Mouse (Mus musculus) spleen, adult 12 weeks (tissue): ENCODE data around the gene 4930539E08Rik.

ENCODE experiments used
- DNase-seq: peaks from one replicate; pipeline ENCODE4 v3.0.0; 2022; ENCODE audit warnings: low spot score

4930539E08Rik gene

DNA sequence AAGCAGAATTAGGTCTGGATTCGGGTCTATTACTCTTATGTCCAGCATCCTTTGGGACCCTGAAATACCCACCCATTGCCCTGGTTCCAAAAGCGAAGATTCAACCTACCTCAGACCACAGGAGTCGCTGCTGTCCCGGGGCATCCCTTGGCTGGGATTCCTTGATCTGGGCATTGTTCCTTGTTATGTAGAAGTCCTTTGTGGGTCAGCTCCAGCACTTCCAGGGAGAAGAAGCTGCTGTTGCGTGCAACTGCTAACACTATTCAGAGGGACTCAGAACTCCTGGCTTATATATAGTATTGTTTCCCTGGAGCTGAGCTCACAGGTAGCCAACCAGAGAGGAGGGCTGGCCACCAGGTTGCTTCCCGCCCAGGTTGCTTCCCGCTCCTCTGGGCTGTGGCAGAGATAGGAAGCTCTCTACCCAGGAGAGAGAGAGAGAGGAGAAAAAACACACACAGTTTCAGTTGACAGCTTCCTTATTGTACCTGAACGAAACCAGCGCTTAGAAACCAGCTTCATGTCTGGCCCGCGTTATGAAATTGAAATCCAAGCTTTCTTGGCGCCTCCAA lies at the start of gene 4930539E08Rik:
Gene 4930539E08Rik, minus strand, starts transcription at position 265 of the 569 bp plus-strand sequence.
- DNase-seq = no peak

DNA sequence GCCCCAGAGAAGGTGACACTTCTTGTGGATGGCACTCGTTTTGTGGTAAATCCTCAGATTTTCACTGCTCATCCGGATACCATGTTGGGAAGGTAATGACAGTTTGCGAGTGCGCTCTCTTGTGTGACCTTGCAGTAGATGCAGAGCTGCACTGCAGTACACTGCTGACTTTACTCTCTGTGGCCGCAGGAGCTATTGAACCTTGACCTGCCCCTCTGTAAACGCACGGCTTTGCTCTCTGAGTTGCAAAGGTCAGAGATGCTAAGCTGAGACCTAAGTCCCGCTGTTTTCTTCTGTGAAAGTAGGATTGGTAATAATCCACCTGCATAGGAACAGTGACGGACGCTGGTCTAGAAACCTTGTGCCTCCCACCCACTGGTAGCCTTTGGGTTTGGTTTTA lies 46.5 kb upstream of the 4930539E08Rik start:
- no peak for DNase-seq

DNA sequence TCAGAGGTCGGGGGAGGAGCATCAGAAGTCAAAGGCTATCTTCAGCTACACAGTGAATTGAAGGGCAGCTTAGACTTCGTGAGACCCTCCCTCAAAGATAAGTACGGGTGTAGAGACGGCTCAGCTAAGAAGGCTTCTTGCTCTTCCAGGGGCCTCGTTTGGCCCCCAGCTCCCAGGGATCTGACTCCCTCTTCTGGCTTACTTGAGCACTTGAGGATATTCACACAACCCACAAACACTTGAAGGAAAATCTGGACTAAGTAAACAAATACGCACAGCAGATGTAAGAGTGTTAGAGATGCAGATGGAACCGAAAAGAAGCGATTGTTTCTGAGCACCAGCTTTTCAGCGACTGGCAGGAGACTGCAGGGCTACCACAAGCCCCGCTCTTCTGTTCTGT lies 45.5 kb upstream of the 4930539E08Rik start:
- no peak for DNase-seq

DNA sequence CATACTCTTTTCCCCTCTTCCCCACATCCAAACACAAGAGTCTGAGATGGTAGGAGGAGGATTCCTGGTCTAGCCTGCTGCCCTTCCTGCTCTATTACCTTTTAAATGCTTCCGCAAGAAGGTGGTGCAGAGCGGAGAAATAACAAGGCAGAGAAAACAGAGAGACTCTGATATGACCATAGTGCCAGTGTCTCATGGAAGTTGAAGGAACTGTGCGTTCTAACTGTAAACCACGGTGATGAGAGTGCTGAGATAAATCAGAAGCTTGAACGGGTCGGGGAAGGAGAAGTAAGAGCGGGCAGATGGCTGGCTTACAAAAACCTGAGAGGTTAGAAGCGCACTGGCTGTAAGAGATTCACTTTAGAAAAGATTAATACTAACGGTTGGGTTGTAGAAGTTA lies 39.3 kb upstream of the 4930539E08Rik start:
- DNase-seq = no peak

DNA sequence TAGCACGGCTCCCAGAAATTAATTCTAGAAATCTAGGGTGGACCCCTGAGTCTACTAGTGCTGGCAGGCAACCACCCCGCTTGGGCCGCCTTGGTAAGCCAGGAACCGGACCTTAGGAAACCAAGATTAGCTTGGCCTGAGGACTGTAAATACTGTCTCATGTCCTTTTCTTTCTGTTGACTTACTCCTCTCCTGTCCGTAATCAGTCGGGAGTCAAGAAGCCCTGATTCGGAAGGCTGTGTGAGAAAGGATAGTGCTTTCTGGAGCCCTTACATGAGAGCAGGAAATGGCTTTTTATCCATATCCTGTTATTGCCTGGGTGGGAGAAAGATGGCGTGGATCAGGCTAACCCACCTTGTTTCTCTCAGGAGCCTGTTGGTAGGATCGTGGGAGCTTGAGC lies 38.1 kb upstream of the 4930539E08Rik start:
- no peak for DNase-seq

DNA sequence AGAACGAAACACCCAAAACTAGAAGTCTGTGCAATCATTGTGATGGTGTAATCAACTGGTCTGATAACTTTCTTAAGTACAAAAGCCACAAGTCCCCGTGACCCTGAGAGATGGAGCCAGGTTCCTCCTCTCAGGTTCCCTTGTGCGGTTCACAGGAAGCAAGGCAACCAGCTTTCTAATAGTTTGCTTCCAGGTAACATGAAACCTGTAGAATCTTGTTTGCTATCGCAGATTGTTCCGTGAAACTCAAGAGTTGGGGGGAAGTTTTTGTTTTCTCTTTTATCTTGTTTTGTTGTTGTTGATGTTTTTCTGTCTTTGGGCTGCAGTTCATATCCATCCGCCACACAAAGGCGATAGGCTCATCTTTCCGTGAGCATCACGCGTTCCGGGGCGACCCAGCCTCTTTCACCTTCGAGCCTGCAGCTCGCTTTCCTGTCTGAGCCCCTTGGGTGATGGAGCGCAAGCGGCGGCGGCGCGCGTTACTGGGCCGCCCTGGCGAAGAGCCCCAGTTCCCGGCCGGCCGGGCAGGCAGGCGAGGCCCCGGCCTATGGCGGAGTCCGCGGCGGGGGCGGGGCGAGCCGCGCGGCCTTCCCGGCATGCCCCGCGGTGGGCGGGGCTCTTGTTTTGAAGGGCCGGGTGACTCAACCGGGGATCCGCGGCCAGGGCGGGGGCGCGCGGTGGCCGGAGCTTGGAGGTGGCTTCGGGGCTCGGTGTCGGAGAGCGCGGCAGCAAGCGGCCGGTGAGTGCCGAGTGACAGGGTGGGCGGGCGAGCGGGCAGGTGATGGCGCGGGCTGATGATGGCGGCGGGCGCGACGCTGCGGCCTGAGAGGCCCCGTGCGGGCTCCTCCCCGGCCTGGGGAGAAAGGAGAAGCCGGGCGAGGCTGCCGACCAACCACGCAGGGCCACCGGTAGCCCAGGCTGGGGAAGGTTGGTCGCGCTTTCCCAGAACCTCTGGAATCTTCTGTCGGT lies 37.0 kb upstream of the 4930539E08Rik start, which contains the start of gene Kctd20:
Gene Kctd20, plus strand, starts transcription at position 120 of the 969 bp plus-strand sequence.
- DNase-seq = peak; percentile 98

DNA sequence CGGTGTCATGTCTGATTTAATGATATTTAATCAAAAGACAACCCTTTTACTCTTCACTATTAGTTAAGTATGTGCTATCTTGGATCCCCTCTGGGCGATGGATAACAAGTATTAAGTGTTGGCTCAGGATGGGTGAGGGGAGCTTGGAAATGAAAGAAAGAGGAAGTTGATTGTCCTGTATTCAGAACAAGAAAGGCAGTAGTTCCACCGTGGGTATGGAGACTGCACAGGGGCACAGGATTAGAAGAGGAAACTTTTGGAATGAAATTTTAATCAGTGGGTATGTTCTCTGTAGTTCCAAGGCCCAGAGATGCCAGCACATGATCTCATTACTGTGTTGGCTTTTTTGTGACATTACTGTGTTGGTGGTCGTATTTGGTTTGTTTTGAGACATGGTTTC lies 35.6 kb upstream of the 4930539E08Rik start:
- DNase-seq = no peak

DNA sequence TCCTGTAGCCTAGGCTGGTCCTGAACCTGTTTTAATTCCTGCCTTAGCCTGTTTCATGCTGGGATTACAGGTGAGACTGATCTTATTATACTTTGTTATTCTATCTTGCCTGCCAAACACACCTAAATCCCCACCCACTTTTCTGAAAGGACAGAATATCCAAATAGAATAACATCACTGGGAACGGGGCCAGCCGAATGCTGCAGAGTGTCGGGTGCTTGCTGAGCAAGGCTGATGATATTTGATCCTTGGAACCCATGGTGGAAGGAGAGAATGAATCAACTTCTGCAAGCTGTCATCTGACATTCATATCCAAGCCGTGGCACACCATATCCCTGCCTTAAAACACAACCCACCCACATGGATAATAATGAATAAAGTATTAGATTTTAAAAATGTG lies 33.5 kb upstream of the 4930539E08Rik start:
- no peak for DNase-seq

DNA sequence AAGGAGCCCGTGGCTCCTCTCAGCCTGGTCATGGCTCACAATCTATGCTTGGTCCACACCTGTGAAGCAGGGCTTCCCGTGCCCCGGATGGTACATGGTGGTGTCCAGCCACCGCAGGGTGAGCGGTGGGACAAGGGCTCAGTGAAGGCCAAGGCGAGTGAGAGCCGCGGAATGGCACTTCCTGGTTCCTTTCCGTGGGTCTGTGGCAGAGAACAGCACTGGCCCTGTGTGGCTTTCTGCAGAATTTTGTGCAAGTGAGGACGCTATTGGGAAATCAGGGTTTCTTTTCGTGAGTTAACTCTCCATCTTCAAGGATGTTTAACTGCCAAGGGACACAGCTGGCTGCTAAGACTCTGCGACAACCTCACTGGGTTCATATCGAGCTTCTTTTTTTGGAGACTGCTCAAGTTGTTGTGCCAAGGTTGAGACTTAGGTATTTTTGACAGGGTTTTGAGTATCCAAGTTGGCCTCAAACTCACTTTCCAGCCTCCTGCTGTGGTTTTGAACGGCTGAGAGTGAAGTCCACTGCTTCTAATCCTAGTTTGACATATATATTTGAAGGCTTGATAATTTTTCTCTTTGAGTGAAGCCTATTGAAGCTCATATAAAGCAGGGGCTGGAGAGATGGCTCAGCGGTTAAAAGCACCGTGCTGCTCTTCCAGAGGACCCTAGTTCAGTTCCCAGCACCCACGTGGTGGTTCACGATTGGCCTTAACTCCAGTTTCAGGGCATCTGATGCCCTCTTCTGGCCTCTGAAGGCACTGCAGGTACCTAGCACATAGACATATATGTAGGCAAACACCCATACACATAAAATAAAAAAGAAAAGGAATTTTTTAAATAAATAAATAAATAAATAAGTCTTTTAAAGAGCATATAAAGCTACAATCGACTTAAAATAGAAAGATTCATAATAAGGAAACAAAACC lies 32.2 kb upstream of the 4930539E08Rik start:
- DNase-seq = no peak

DNA sequence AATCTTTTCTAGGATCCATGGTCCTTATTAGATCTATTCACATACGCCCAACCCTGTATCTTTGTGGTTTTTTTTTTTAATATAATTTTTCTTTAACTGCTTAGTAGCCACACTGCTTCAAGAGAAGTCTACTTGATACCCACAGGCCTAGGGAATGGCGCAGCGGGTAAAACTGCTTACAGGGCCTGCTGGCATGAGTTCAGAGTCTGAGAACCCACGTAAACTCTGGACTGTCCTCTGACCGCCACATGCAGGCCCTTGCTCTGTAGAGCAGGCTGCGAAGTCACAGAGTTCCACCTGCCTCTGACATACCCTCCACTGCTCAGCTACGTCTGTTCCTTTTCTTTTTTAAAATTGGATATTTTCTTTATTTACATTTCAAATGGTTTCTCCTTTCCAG lies 29.4 kb upstream of the 4930539E08Rik start:
- DNase-seq = no peak

DNA sequence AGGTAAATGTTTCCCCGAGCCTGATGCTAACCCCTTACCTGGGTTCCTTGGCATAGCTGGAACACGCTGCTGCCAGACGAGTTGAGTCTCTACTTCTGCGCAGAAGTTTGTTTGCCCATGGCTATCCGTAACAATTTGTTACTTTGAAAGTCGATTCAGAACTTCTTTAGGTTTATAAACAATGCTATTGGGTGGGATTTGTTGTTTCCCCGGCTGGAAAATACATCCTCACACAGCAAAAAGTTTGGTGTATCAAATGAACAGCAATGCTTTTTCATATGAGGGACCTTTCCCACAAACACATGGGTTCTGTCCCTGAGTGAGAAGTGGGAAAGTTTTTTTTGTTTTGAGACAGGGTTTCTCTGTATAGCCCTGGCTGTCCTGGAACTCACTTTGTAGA lies 28.6 kb upstream of the 4930539E08Rik start, which contains the start of gene Pxt1:
Gene Pxt1, minus strand, starts transcription at position 101 of the 400 bp plus-strand sequence.
- DNase-seq = no peak

DNA sequence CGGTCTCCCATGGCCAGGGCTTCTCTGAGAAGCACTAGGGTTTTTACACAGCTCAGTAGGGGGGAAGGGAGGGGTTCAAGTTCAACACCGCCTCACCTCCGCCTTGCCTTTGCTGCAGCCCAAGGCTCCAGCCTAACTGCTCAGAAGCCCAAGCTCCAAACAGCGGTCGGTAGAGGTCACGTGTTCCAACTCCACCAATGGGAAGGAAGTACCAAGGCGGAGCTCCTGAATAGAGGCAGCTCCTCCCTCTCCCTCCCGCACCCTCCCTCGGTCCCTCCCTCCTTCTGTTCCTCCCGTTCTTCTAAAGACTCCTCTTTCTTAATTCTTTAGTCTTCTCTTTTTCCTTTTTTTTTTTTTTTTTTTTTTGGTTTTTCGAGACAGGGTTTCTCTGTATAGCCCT lies 27.0 kb upstream of the 4930539E08Rik start:
- peak; percentile 46 for DNase-seq

DNA sequence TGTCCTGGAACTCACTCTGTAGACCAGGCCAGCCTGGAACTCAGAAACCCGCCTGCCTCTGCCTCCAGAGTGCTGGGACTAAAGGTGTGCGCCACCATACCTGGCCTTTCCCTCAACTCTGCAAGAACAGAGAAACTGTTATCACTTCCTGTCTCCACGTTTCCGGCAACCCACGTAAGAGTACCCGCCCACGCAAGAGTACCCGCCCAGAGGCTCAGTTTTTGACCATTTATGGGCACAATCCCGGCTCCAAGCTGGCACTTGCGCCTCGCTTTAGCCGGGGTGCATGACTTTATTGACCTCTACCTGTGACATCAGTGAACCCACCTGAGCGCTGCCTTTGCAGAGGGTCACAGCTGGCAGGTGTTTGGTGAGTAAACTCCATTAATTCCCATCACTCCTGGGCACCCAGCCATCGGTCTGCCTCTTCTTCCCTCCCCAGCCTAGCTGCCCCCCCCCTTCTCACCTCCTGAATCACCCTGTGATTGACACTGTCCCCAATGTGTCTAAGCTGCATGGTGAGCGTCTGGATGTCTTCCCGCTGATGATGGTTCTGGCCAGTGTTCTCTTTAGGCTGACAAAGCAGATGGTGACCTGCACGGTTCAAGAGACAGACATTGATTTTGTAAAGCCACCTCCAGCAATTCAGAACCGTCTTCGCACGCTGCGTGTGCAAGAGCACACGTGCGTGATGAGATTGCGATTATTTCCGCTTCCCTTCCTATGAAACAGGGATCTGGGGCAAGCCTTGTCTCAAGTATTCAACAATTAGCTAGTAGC lies 25.8 kb upstream of the 4930539E08Rik start:
- DNase-seq = no peak

DNA sequence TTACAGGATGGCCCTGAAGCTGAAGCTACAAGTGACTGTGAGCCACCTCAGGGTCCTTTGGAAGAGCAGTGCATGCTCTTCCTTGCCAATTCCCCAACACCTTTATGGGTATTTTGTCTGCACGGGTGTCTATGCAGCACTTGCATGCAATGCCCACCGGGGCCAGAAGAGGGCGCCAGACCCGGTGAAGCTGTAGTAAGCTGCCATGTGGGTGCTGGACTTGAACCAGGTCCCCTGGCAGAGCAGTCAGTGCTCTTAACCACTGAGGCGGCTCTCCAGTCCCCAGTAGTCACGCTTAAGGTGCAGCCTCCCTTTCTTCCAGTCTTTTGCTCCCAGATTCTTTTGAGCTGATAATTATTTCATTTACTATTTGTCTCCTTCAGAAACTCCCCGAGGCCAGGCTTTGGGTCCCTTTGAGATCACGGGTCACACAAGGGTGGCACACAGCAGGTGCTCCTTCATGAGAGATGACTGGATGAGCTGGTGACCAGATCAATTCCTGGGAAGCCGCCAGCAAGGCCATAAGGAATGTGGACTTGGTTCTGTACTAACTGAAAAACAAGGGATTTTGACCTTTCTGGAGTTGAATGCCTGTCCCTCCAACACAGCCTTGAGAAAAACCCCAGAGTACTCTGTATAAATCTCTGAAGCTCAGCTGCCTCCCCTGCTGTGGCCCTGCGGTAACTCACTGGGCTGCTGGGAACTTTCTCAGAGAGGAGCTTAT lies 21.7 kb upstream of the 4930539E08Rik start:
- DNase-seq = peak; percentile 66

DNA sequence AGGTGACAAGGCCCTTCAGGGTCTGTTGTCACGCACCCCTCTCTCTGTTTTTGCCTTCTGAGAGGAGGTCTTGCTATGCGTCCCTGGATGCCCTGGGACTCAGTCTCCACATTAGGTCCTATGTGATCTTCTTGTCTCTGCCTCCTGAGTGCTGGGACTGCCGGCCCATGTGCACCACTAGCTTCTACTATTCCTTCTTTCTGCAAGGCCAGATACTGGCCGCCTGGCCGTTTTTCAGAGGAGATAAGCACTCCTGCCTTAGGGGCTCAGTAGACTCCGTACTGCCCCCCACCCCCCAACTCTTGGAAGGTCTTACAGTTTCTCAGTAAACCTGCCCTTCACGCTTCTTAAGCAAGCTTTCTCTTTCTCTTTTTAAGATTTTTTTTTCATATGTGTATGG lies 21.0 kb upstream of the 4930539E08Rik start:
- DNase-seq = no peak

DNA sequence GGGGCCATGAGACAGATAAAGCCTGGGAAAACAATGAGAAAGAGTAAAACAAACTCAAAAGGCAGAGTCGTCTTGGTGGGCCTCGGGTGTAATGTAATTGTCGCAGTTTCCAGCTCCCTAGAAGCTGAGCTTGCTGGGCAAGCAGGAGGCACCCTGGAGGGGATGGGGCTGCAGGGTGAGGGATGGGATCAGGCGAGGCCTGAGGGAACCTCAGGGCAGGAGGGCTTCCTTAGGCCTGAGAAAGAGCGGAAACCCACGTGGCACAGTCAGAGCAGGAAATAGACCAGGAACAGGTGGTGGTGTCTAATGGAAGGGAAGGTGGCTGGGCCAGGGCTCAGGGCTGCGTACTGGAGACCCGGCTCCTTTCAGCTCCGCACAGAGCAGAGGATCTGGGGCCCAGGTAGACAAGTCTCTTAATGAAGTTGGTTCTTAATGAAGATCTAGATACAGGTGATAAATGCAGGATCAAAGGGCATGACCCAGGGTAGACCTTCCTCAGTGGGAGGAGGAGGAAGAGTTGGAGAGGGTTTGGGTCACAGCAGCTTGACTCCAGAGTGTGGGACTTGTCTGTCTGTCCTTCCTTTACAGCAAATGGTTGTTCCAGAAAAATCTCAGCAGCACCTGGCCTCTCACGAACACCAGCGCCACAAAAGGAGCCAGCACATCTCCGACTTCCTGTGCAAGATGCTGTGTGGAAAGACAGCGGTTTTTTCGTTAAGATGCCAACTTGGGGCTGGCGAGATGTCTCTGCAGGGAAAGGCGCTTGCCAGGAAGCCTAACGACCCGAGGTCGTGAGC lies 19.2 kb upstream of the 4930539E08Rik start:
- DNase-seq = no peak

DNA sequence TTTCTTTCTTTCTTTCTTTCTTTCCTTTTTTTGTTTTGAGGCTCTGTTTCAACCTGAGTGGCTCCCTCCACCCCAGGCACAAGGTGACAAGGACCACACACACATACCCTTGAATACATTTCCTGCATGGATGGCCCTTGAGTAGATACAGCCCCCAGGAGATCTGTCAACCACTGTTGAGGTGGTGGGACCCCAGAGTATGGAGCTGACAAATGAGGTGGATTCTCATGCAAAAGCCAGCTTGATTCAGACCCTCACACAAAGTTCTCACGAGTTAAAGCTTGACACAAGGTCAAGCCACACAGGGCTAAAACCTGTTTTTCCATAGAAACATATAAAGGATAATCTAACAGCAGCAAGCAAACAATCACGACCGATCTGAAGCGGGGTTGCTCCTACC lies 17.1 kb upstream of the 4930539E08Rik start:
- no peak for DNase-seq

DNA sequence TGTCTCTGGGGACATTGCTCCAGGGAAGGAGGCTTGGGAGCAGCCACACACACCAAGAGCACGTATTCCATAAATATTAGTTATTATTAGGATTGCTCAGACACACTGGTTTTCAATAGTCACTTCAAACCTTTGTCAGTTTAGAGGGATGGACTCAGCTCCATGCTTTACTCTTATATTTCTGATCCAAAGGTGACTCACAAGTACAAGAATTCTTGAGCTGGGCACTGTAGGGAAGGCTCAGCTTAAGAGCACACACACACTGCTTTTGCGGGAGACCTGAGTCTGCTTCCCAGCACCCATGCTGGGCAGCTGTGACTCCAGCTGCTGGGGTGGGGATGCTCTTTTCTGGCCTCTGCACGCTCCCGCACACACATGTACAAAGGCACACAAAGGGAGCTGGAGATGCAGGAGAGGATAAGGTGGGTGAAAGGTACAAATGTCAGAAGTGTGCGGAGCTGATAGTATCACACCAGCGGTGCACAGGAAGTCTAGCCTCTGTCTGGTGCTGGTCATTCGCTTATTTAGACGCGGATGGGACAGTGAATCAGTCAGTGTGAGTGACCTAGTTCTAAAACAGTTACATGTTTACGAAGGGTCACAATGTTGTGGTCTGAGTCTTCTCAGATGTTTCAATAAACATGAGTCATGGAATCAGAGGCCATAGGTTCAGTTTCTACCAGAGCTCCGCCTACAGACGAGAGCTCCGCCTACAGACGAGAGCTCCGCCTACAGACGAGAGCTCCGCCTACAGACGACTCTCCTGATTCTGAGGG lies 16.5 kb upstream of the 4930539E08Rik start:
- DNase-seq = no peak
